9 mouse cellular contexts compared by ENCODE assay signal in genomic region chr19:31114690-31115089, GRCm38 (mm10). TPM values are rescaled to one million over a fixed set of nuclear protein-coding genes. Genes with fewer than 3 reads are reported as not detected.
A peak's percentile ranks its signal among the peaks of the same experiment; 100 is the strongest.
DNase-seq lines count a peak whose midpoint lies in the region; ATAC-seq and TF ChIP-seq lines count a peak whose summit lies in the region.
"Had no signal": no experiment of that assay in that cellular context is flagged by ENCODE, and none has a peak within 500 bp of the region (broad histone marks: within the 10 kb centered on the region; RNA-seq: fewer than 3 reads in every experiment).

No protein-coding gene starts in this region.

- peaks cover 10% of the 10 kb centered on the region for H3K4me1 ChIP-seq in forebrain, embryonic 15.5 days
- 0 out of 2 replicates have a peak, but pooled peaks cover 4% of the 10 kb centered on the region for H3K4me1 ChIP-seq in forebrain, embryonic 10.5 days
- H3K4me1 ChIP-seq in kidney, embryonic 15.5 days = peaks cover 5% of the 10 kb centered on the region
- H3K4me1 ChIP-seq in midbrain, embryonic 15.5 days = no peaks in the 10 kb centered on the region
- H3K4me1 ChIP-seq in thymus, adult 2 months (replicated peaks; ENCODE audit: control insufficient read depth, insufficient read depth, low read length) = no peaks in the 10 kb centered on the region

- no peak overlapping the region for H3K4me2 ChIP-seq in forebrain, embryonic 15.5 days (replicated peaks)
- H3K4me2 ChIP-seq in kidney, embryonic 15.5 days = no peak overlapping the region
- H3K4me2 ChIP-seq in midbrain, embryonic 15.5 days = no peak overlapping the region

- no peak for TF ChIP-seq CTCF in Patski (IDR thresholded peaks at IDR 0.05)
- TF ChIP-seq CTCF in thymus, adult 2 months (IDR thresholded peaks at IDR 0.05; ENCODE audit: borderline replicate concordance, control insufficient read depth, extremely low read depth, insufficient read depth, low read length, poor library complexity) = no peak

- H3K9me3 ChIP-seq in forebrain, embryonic 15.5 days = no peaks in the 10 kb centered on the region
- no peaks in the 10 kb centered on the region for H3K9me3 ChIP-seq in forebrain, embryonic 10.5 days
- no peaks in the 10 kb centered on the region for H3K9me3 ChIP-seq in kidney, embryonic 15.5 days (replicated peaks)
- no peaks in the 10 kb centered on the region for H3K9me3 ChIP-seq in midbrain, embryonic 15.5 days

- H3K27me3 ChIP-seq in forebrain, embryonic 15.5 days = no peaks in the 10 kb centered on the region
- H3K27me3 ChIP-seq in forebrain, embryonic 10.5 days (ENCODE audit: poor library complexity, severe bottlenecking) = no peaks in the 10 kb centered on the region
- H3K27me3 ChIP-seq in Patski = peaks cover 19% of the 10 kb centered on the region
- no peaks in the 10 kb centered on the region for H3K27me3 ChIP-seq in kidney, embryonic 15.5 days
- no peaks in the 10 kb centered on the region for H3K27me3 ChIP-seq in midbrain, embryonic 15.5 days (replicated peaks)
- no peaks in the 10 kb centered on the region for H3K27me3 ChIP-seq in thymus, adult 2 months (ENCODE audit: control insufficient read depth, insufficient read depth, low read length)

- no peaks in the 10 kb centered on the region for H3K36me3 ChIP-seq in forebrain, embryonic 15.5 days
- no peaks in the 10 kb centered on the region for H3K36me3 ChIP-seq in forebrain, embryonic 10.5 days (replicated peaks)
- no peaks in the 10 kb centered on the region for H3K36me3 ChIP-seq in kidney, embryonic 15.5 days
- no peaks in the 10 kb centered on the region for H3K36me3 ChIP-seq in midbrain, embryonic 15.5 days (replicated peaks)
- no peaks in the 10 kb centered on the region for H3K36me3 ChIP-seq in thymus, adult 2 months (ENCODE audit: control insufficient read depth, insufficient read depth, low read length)

- intact Hi-C loops in heart, postnatal 14 days (cut with DNase I) = no loop called here

- H3K9ac ChIP-seq in forebrain, embryonic 15.5 days (replicated peaks) = no peak overlapping the region
- no peak overlapping the region for H3K9ac ChIP-seq in kidney, embryonic 15.5 days
- H3K9ac ChIP-seq in midbrain, embryonic 15.5 days = no peak overlapping the region

- WGBS in forebrain, embryonic 15.5 days = 11% methylated on average over 4 of the region's 4 CpGs
- 77% methylated on average over 4 of the region's 4 CpGs for WGBS in forebrain, embryonic 10.5 days
- 12% methylated on average over 4 of the region's 4 CpGs for WGBS in kidney, embryonic 15.5 days
- 31% methylated on average over 4 of the region's 4 CpGs for WGBS in midbrain, embryonic 15.5 days
- WGBS in thymus, adult 2 months = 54% methylated on average over 4 of the region's 4 CpGs

- ATAC-seq in forebrain, embryonic 15.5 days (replicated peaks) = peak; percentile 90
- peak; percentile 94 for ATAC-seq in Patski
- ATAC-seq in kidney, embryonic 15.5 days (replicated peaks; ENCODE audit: low FRiP score) = 0 out of 2 replicates have a peak, but pooled peaks have one; percentile 64
- ATAC-seq in midbrain, embryonic 15.5 days (replicated peaks) = peak; percentile 69; the same call in 1 of the 2 replicates

- no peak overlapping the region for H3K27ac ChIP-seq in forebrain, embryonic 15.5 days (replicated peaks)
- no peak overlapping the region for H3K27ac ChIP-seq in forebrain, embryonic 10.5 days
- no peak overlapping the region for H3K27ac ChIP-seq in kidney, embryonic 15.5 days
- H3K27ac ChIP-seq in midbrain, embryonic 15.5 days = no peak overlapping the region
- H3K27ac ChIP-seq in thymus, adult 2 months (ENCODE audit: control insufficient read depth, insufficient read depth, low read length) = no peak overlapping the region

- no peak for TF ChIP-seq POLR2A in thymus, adult 2 months (IDR thresholded peaks at IDR 0.05; ENCODE audit: control insufficient read depth, extremely low read depth, insufficient read depth, low read length, poor library complexity)

- DNase-seq in forebrain, embryonic 10.5 days (ENCODE audit: extremely low spot score, low spot score) = no peak
- DNase-seq in Patski (ENCODE audit: low read depth, low spot score) = peak; percentile 74
- no peak for DNase-seq in testis, postnatal 10 days (ENCODE audit: low spot score)
- no peak for DNase-seq in thymus, adult 2 months
- DNase-seq in heart, postnatal 14 days = no peak
- DNase-seq: gastrocnemius, postnatal 25 days had no signal

- POLR2A ChIA-PET in Patski (lab: Charles Lee) = no interaction called here

- no peak overlapping the region for H3K4me3 ChIP-seq in forebrain, embryonic 15.5 days
- H3K4me3 ChIP-seq in forebrain, embryonic 10.5 days = no peak overlapping the region
- no peak overlapping the region for H3K4me3 ChIP-seq in kidney, embryonic 15.5 days (replicated peaks)
- no peak overlapping the region for H3K4me3 ChIP-seq in midbrain, embryonic 15.5 days
- H3K4me3 ChIP-seq in thymus, adult 2 months (ENCODE audit: control insufficient read depth, insufficient read depth, low read length) = no peak overlapping the region

- CTCF ChIA-PET in Patski (lab: Charles Lee) = no interaction called here

- in situ Hi-C loops in Patski (cut with MboI; ENCODE audit: low pct_unique_long_range_greater_than_20kb) = no loop called here

RNA-seq across cellular contexts. Expression of gene Cstf2t, which starts 32.1 kb away (rescaled TPM):
- polyA plus RNA-seq in forebrain, embryonic 15.5 days (2015; fragmentation: Nextera tagmentation; extraction: Ambion mirVana) = 79.1 and 83.4 TPM in 2 replicates
- polyA plus RNA-seq in forebrain, embryonic 10.5 days (2016; fragmentation: Nextera tagmentation; extraction: Ambion mirVana) = 48.7 and 55.2 TPM in 2 replicates
- polyA plus RNA-seq in Patski (2021) = 38.3 TPM
- polyA plus RNA-seq in kidney, embryonic 15.5 days (2015; fragmentation: Nextera tagmentation; extraction: Ambion mirVana) = 47.1 and 51.5 TPM in 2 replicates
- polyA plus RNA-seq in midbrain, embryonic 15.5 days (2015; fragmentation: Nextera tagmentation; extraction: Ambion mirVana) = 82.3 and 82.8 TPM in 2 replicates
- polyA plus RNA-seq in thymus, adult 2 months (2012; rRNA removed) = 17.6 and 18.6 TPM in 2 replicates
- total RNA-seq in heart, postnatal 14 days (2021) = 10 to 100 TPM; 33.4 to 35.3 TPM
